Mouse (Mus musculus) testis, adult 2 months (tissue): ENCODE measurements around the gene Mrgprf. TPM values are rescaled to one million over a fixed set of nuclear protein-coding genes. Genes with fewer than 3 reads are reported as not detected.

Experiments
- H3K27ac ChIP-seq: fragments of 200-500 bp; 2 replicates; pipeline ENCODE4 v1.5.1; 2012; ENCODE audit warnings: low read depth, low read length; ENCODE audit not compliant: control insufficient read depth, insufficient read depth
- H3K27me3 ChIP-seq: fragments of 200-500 bp; 2 replicates; pipeline ENCODE4 v1.6.1; 2012; ENCODE audit warnings: mild to moderate bottlenecking, low read length, moderate library complexity; ENCODE audit not compliant: control insufficient read depth, insufficient read depth
- H3K36me3 ChIP-seq: fragments of 200-500 bp; 2 replicates; pipeline ENCODE4 v1.6.1; 2012; ENCODE audit warnings: mild to moderate bottlenecking, low read length; ENCODE audit not compliant: control insufficient read depth, insufficient read depth
- H3K4me1 ChIP-seq: fragments of 200-500 bp; 2 replicates; pipeline ENCODE4 v1.6.1; 2012; ENCODE audit warnings: low read length; ENCODE audit not compliant: control insufficient read depth, insufficient read depth
- H3K4me3 ChIP-seq: fragments of 200-500 bp; 2 replicates; pipeline ENCODE4 v1.5.1; 2012; ENCODE audit warnings: low read depth, mild to moderate bottlenecking, low read length, moderate library complexity, mixed read lengths; ENCODE audit not compliant: control insufficient read depth
- CTCF ChIP-seq: fragments of 200-500 bp; IDR thresholded peaks from 2 replicates; pipeline ENCODE4 v1.5.1; 2012; ENCODE audit warnings: low read depth, mild to moderate bottlenecking, inconsistent platforms, low read length, moderate library complexity; ENCODE audit not compliant: control insufficient read depth, insufficient read depth, insufficient replicate concordance
- POLR2A ChIP-seq: fragments of 200-500 bp; IDR thresholded peaks from 2 replicates; pipeline ENCODE4 v1.6.1; 2012; ENCODE audit warnings: low read depth, mild to moderate bottlenecking, inconsistent platforms, low read length, moderate library complexity; ENCODE audit not compliant: control insufficient read depth
- polyA plus RNA-seq: library from polyadenylated mRNA; depleted of rRNA; stranded (reverse); fragments of >200 nt; gene quantifications from 2 replicates; pipeline ENCODE4 v1.2.3, GENCODE M21; 2012; rRNA removed

Gene Mrgprf
- polyA plus RNA-seq, result 1.1 and 1.2 TPM in 2 replicates

DNA sequence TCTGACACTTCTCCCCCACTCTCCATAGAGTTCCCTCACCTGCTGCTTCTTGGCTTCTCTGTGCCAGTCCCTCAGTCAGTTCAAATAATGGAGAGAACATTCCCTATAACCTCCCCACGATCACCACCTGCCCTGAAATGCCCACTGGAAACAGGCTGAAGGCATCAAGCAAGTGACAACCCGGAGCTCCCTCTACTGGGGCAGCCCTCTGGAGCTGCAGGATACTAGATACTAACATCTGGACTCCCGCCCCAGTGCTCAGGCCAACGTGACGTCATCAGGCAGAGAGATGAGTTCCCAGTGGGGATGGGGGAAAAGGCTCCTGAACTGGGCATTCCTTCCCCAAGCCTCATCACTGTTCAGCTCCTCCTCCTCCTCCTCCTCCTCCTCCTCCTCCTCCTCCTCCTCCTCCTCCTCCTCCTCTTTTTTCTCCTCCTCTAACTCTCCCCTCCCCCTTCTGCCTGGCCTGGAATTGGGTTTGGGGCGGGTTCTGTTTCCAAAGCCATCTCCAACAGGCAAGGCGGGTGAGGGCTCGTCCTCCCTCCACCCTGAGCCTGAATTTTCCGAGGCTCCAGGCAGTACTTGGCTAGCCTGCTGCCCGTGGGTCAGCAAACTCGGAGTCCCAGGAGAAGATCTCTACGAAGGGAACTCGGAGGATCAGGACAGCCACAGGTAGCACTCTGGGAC, at the start of gene Mrgprf:
TSS of gene Mrgprf (plus strand) at position 508 of the 687 bp plus-strand sequence.
- TF ChIP-seq CTCF (no peak), POLR2A (no peak)
- H3K27ac ChIP-seq, result no peak within 1 kb of the TSS
- H3K4me3 ChIP-seq, result no peak within 1 kb of the TSS; the same call in 1 of the 2 replicates
- no peaks in the 10 kb centered on the region for H3K36me3 ChIP-seq
- H3K27me3 ChIP-seq, result no peaks in the 10 kb centered on the region
- no peaks in the 10 kb centered on the region; the same call in 1 of the 2 replicates for H3K4me1 ChIP-seq

DNA sequence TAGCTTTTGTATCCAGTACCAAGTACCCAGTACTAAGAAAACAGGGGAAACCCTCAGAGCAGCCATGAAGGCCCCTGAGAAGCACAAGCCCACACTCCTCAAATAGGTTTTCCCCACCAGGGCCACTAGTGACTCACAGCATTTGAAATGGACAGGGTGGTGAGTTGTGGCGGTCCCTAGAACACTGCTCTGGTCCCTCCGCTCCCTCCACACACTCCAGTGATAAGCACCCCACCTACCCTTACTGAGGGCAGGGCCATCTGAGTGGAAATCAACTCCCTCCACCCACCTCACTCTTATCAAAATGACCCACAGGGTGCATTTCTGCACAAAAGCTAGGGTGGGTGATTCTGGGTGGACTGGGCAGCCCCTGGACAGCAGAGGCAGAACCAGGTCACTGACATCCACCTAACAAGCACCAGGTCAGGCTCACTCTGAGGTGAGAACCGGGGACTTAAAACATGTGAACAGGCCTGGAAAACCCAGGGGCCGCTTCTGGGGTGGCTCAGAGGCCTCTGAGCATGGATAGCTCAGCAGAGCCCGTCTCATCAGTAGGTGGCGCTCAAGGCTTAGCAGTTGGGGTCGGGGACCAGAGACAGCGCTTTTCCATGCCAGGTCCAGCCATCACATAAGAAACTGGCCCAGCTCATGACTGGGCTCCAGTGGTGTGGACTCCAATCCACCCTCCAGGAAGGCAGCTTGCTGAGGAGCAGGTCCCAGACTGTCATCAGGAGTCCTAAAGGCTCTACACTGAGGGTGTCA, 47.7 kb upstream of the Mrgprf start:
- TF ChIP-seq CTCF, result peak; percentile 22; the same call in 1 of the 2 replicates
- TF ChIP-seq POLR2A, result no peak

DNA sequence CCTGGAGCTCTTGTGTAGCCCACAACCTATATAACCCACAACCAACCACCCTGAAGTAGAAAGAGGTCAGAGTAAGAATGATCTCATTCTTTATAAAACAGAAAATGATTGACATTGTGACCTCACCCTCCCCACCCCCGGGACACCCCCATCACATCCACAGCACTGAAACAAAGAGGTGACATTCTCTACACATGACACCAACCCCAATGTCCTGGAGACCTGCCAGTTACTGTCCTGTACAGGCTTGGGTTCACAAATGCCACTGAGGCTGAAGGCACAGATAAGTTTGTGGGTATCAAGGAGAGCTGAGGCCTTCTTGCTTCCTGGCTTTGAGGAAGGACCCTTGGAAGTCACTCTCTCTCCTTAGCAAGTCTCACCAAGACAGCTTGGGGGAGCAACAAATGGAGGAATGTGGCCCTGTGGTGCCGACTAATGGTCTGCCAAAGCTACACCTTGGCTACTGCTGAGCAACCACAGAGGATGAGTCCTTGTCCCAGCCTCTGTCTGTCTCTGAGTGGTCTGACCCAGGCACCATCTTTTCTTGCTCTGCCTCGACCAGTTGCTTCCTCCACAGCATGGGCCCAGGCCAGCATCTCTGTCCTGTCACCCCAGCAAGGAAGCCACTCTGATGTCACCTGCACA, 46.5 kb upstream of the Mrgprf start:
- Histone ChIP-seq H3K27me3 (no peaks in the 10 kb centered on the region), H3K27ac (no peak overlapping the region), H3K36me3 (no peaks in the 10 kb centered on the region), H3K4me3 (no peak overlapping the region), H3K4me1 (no peaks in the 10 kb centered on the region)
- TF ChIP-seq CTCF (no peak), POLR2A (no peak)

More for the DNA sequence above, 47.7 kb upstream of the Mrgprf start:
- no peaks in the 10 kb centered on the region for H3K36me3 ChIP-seq
- no peaks in the 10 kb centered on the region for H3K4me1 ChIP-seq
- H3K27ac ChIP-seq, result no peak overlapping the region
- no peak overlapping the region for H3K4me3 ChIP-seq
- no peaks in the 10 kb centered on the region for H3K27me3 ChIP-seq

DNA sequence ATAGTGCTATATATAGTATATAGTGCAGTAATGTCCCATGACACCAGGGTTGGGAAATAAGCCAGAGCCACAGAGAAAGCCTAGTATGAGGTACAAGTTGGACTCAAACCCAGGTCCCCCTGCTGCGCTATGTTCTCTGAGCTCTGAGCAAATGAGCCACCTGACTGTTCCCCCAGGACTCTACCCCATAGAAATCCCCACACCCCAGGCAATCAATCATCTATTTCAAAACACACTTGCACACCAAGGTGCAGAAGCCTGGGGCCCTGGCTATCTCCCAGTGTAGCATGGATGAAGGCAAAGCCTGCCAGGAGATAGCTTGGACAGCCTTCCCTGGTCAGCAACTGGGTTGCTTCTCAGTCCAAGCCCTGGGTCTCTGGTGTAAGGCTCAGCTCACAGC, 44.5 kb upstream of the Mrgprf start:
- H3K4me1 ChIP-seq, result no peaks in the 10 kb centered on the region
- no peaks in the 10 kb centered on the region for H3K27me3 ChIP-seq
- H3K36me3 ChIP-seq, result no peaks in the 10 kb centered on the region
- no peak overlapping the region for H3K27ac ChIP-seq
- no peak overlapping the region for H3K4me3 ChIP-seq
- TF ChIP-seq CTCF (no peak), POLR2A (no peak)

DNA sequence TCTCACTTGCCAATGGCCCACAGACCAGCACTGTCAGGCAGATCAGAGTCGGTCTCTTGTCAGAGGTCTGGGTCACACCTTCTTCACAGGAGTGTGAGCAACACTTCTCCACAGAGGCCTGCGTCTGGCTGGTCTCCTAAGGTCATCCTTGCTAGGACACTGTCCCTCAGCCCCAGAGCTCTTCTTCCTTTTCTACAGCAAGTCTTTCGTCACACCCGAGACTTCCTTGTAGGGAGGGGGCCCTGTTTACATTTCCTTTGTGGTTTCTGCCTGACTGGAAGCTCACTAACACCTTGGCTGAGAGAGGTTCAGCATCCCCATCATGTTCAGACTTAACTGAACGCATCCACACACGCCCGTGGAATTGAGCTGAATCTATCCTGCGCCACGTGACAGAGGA, 36.4 kb upstream of the Mrgprf start:
- H3K4me1 ChIP-seq, result no peaks in the 10 kb centered on the region
- H3K36me3 ChIP-seq, result no peaks in the 10 kb centered on the region
- no peak for TF ChIP-seq CTCF
- TF ChIP-seq POLR2A, result no peak
- no peaks in the 10 kb centered on the region for H3K27me3 ChIP-seq
- no peak overlapping the region for H3K4me3 ChIP-seq
- H3K27ac ChIP-seq, result no peak overlapping the region

DNA sequence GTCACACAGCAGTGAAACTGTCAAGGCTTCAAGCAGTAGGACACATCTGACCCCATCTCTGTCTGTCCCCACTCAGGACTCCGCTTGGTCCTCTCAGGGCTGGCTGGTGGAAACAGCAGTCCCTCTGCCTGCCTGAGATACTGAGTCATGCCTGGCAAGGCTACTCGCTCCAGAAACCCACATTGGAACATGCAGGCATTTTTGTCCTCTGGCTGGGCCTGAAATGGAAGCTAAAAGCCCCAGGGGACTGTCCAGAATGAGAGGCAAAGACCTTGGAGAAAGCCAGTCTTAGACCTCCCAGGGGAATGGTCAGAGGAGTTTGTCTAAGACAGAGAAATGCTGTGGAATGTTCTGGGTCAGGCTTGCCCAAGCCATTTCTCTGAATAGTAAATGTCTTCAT, 34.6 kb upstream of the Mrgprf start:
- Histone ChIP-seq H3K4me3 (no peak overlapping the region), H3K4me1 (no peaks in the 10 kb centered on the region), H3K36me3 (no peaks in the 10 kb centered on the region), H3K27ac (no peak overlapping the region), H3K27me3 (no peaks in the 10 kb centered on the region)
- TF ChIP-seq CTCF (no peak), POLR2A (no peak)

DNA sequence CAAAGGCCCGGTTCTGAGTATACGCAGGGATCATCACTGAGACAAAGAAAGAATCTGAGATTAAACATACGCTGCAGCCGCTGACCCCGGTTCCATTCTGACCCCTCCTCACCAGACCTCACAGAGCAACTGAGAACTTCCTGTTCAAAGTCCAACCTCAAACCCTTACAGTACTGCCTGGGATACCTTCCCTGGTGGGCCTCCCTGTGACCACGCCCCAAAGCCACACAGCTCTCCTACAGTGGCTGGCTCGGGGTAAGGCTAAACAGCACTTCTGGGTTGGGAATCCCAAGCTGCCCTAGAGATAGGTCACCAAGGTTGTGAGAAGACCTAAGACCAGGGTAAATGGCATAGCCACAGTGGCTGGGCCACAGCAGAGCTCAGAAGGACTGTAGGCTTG, 31.7 kb upstream of the Mrgprf start:
- H3K36me3 ChIP-seq, result no peaks in the 10 kb centered on the region
- TF ChIP-seq CTCF, result no peak
- TF ChIP-seq POLR2A, result no peak
- no peaks in the 10 kb centered on the region for H3K27me3 ChIP-seq
- no peak overlapping the region for H3K27ac ChIP-seq
- no peak overlapping the region for H3K4me3 ChIP-seq
- H3K4me1 ChIP-seq, result no peaks in the 10 kb centered on the region
